Mouse (Mus musculus): ENCODE measurements around the gene Zc3h18. TPM values are rescaled to one million over a fixed set of nuclear protein-coding genes. Genes with fewer than 3 reads are reported as not detected.

Zc3h18 gene
- polyA plus RNA-seq, 1 experiment from 2014 or later, result 71.8 TPM

- Histone ChIP-seq H3K4me3 (replicated peaks) (no peak overlapping the region), H3K4me2 (peak overlapping the region; percentile 76), H3K9me3 (peaks cover 4% of the 10 kb centered on the region; the same call in 1 of the 2 replicates), H3K9ac (peak overlapping the region; percentile 64; the same call in 1 of the 2 replicates), H3K27ac (no peak overlapping the region), H3K36me3 (replicated peaks) (peaks cover 47% of the 10 kb centered on the region), H3K4me1 (peaks cover 18% of the 10 kb centered on the region), H3K27me3 (peaks cover 13% of the 10 kb centered on the region; the same call in 1 of the 2 replicates)
- no peak; the same call in 1 of the 2 replicates for ATAC-seq (ENCODE audit: low FRiP score)
- WGBS, result 74% methylated on average over 11 of the region's 11 CpGs
Measured at GRCm38 (mm10) chr8:122433269-122433905, 57.0 kb downstream of the Zc3h18 start.

- Histone ChIP-seq H3K27ac (no peak overlapping the region), H3K27me3 (peaks cover 13% of the 10 kb centered on the region; the same call in 1 of the 2 replicates), H3K36me3 (replicated peaks) (peaks cover 62% of the 10 kb centered on the region), H3K9ac (no peak overlapping the region), H3K4me2 (no peak overlapping the region), H3K9me3 (peaks cover 4% of the 10 kb centered on the region; the same call in 1 of the 2 replicates), H3K4me3 (replicated peaks) (no peak overlapping the region), H3K4me1 (peaks cover 18% of the 10 kb centered on the region)
- 89% methylated on average over 6 of the region's 6 CpGs for WGBS
- no peak for ATAC-seq (ENCODE audit: low FRiP score)
Measured at GRCm38 (mm10) chr8:122435375-122435774, 59.0 kb downstream of the Zc3h18 start.

- H3K4me2 ChIP-seq, result no peak overlapping the region
- peaks cover 62% of the 10 kb centered on the region for H3K36me3 ChIP-seq (replicated peaks)
- H3K27ac ChIP-seq, result no peak overlapping the region
- no peak for ATAC-seq (ENCODE audit: low FRiP score)
- no peak overlapping the region for H3K9ac ChIP-seq
- H3K9me3 ChIP-seq, result peaks cover 4% of the 10 kb centered on the region; the same call in 1 of the 2 replicates
- H3K4me3 ChIP-seq (replicated peaks), result no peak overlapping the region
- H3K27me3 ChIP-seq, result peaks cover 13% of the 10 kb centered on the region; the same call in 1 of the 2 replicates
- H3K4me1 ChIP-seq, result peaks cover 18% of the 10 kb centered on the region
- WGBS, result 96% methylated on average over 9 of the region's 9 CpGs
Measured at GRCm38 (mm10) chr8:122436146-122436545, 59.7 kb downstream of the Zc3h18 start.

- H3K27ac ChIP-seq, result no peak overlapping the region
- no peak for ATAC-seq (ENCODE audit: low FRiP score)
- H3K4me2 ChIP-seq, result no peak overlapping the region
- WGBS, result 93% methylated on average over 20 of the region's 20 CpGs
- H3K9me3 ChIP-seq, result peaks cover 4% of the 10 kb centered on the region; the same call in 1 of the 2 replicates
- H3K4me3 ChIP-seq (replicated peaks), result no peak overlapping the region
- H3K4me1 ChIP-seq, result peaks cover 17% of the 10 kb centered on the region
- no peak overlapping the region for H3K9ac ChIP-seq
- peaks cover 62% of the 10 kb centered on the region for H3K36me3 ChIP-seq (replicated peaks)
- peaks cover 11% of the 10 kb centered on the region; the same call in 1 of the 2 replicates for H3K27me3 ChIP-seq
Measured at GRCm38 (mm10) chr8:122436586-122437125, 60.2 kb downstream of the Zc3h18 start.

- peaks cover 62% of the 10 kb centered on the region for H3K36me3 ChIP-seq (replicated peaks)
Measured at GRCm38 (mm10) chr8:122437708-122438331, 61.4 kb downstream of the Zc3h18 start.

GRCm38 (mm10) chr8:122439336-122439735 lies 62.9 kb downstream of the Zc3h18 start:
- ATAC-seq (ENCODE audit: low FRiP score), result no peak
- Histone ChIP-seq H3K4me3 (replicated peaks) (no peak overlapping the region), H3K4me1 (peaks cover 13% of the 10 kb centered on the region), H3K27ac (no peak overlapping the region), H3K9ac (no peak overlapping the region), H3K36me3 (replicated peaks) (peaks cover 54% of the 10 kb centered on the region), H3K9me3 (peaks cover 4% of the 10 kb centered on the region; the same call in 1 of the 2 replicates), H3K27me3 (no peaks in the 10 kb centered on the region), H3K4me2 (no peak overlapping the region)
- WGBS, result 96% methylated on average over 16 of the region's 16 CpGs

More at GRCm38 (mm10) chr8:122437708-122438331, 61.4 kb downstream of the Zc3h18 start:
- Histone ChIP-seq H3K9ac (no peak overlapping the region), H3K4me1 (peaks cover 16% of the 10 kb centered on the region), H3K4me2 (no peak overlapping the region), H3K27ac (0 out of 2 replicates have a peak overlapping the region, but pooled peaks have one; percentile 5), H3K9me3 (peaks cover 4% of the 10 kb centered on the region; the same call in 1 of the 2 replicates), H3K27me3 (peaks cover 1% of the 10 kb centered on the region; the same call in 1 of the 2 replicates), H3K4me3 (replicated peaks) (no peak overlapping the region)
- 93% methylated on average over 13 of the region's 13 CpGs for WGBS
- ATAC-seq (ENCODE audit: low FRiP score), result no peak

GRCm38 (mm10) chr8:122441326-122441725 lies 64.9 kb downstream of the Zc3h18 start:
- Histone ChIP-seq H3K9me3 (no peaks in the 10 kb centered on the region), H3K9ac (no peak overlapping the region), H3K4me2 (no peak overlapping the region), H3K27me3 (no peaks in the 10 kb centered on the region), H3K4me1 (peaks cover 31% of the 10 kb centered on the region), H3K4me3 (replicated peaks) (no peak overlapping the region), H3K27ac (no peak overlapping the region), H3K36me3 (replicated peaks) (peaks cover 37% of the 10 kb centered on the region)
- WGBS, result 100% methylated on average over 1 of the region's 1 CpGs
- no peak for ATAC-seq (ENCODE audit: low FRiP score)

GRCm38 (mm10) chr8:122442356-122442755 lies 65.9 kb downstream of the Zc3h18 start:
- ATAC-seq (ENCODE audit: low FRiP score), result no peak
- 20% methylated on average over 7 of the region's 7 CpGs for WGBS
- peak overlapping the region; percentile 72 for H3K9ac ChIP-seq

GRCm38 (mm10) chr8:122442781-122443180 lies 66.4 kb downstream of the Zc3h18 start:
- H3K4me2 ChIP-seq, result peak overlapping the region; percentile 93
- peak overlapping the region; percentile 79 for H3K27ac ChIP-seq
- peaks cover 22% of the 10 kb centered on the region for H3K36me3 ChIP-seq (replicated peaks)
- H3K4me1 ChIP-seq, result peaks cover 31% of the 10 kb centered on the region
- ATAC-seq (ENCODE audit: low FRiP score), result peak; percentile 25
- WGBS, result under 1% methylated on average over 12 of the region's 12 CpGs
- peak overlapping the region; percentile 63 for H3K4me3 ChIP-seq (replicated peaks)
- H3K9ac ChIP-seq, result peak overlapping the region; percentile 72
- H3K27me3 ChIP-seq, result 0 out of 2 replicates have a peak, but pooled peaks cover 9% of the 10 kb centered on the region
- H3K9me3 ChIP-seq, result no peaks in the 10 kb centered on the region

More at GRCm38 (mm10) chr8:122442356-122442755, 65.9 kb downstream of the Zc3h18 start:
- Histone ChIP-seq H3K4me1 (peaks cover 31% of the 10 kb centered on the region), H3K27me3 (0 out of 2 replicates have a peak, but pooled peaks cover 6% of the 10 kb centered on the region), H3K27ac (peak overlapping the region; percentile 79), H3K36me3 (replicated peaks) (peaks cover 26% of the 10 kb centered on the region), H3K4me2 (peak overlapping the region; percentile 93), H3K4me3 (replicated peaks) (peak overlapping the region; percentile 63), H3K9me3 (no peaks in the 10 kb centered on the region)

GRCm38 (mm10) chr8:122443262-122444006 lies 67.0 kb downstream of the Zc3h18 start, which contains the start of gene Mvd:
Mvd (minus strand) TSS chr8:122443422.
- H3K4me1 ChIP-seq, result peaks cover 31% of the 10 kb centered on the region
- peak within 1 kb of the TSS; percentile 99 for H3K27ac ChIP-seq
- 0 out of 2 replicates have a peak, but pooled peaks cover 11% of the 10 kb centered on the region for H3K27me3 ChIP-seq
- peak within 1 kb of the TSS; percentile 81 for H3K9ac ChIP-seq
- peak within 1 kb of the TSS; percentile 63 for H3K4me3 ChIP-seq (replicated peaks)
- peaks cover 15% of the 10 kb centered on the region for H3K36me3 ChIP-seq (replicated peaks)
- H3K4me2 ChIP-seq, result peak within 1 kb of the TSS; percentile 93
- ATAC-seq (ENCODE audit: low FRiP score), result peak; percentile 98
- under 1% methylated on average over 47 of the region's 47 CpGs for WGBS
- H3K9me3 ChIP-seq, result no peaks in the 10 kb centered on the region

GRCm38 (mm10) chr8:122444058-122444748 lies 67.8 kb downstream of the Zc3h18 start:
- H3K27ac ChIP-seq, result peak overlapping the region; percentile 99
- peaks cover 10% of the 10 kb centered on the region for H3K36me3 ChIP-seq (replicated peaks)
- peaks cover 31% of the 10 kb centered on the region for H3K4me1 ChIP-seq
- H3K27me3 ChIP-seq, result 0 out of 2 replicates have a peak, but pooled peaks cover 11% of the 10 kb centered on the region
- peak; percentile 54 for ATAC-seq (ENCODE audit: low FRiP score)
- H3K9me3 ChIP-seq, result no peaks in the 10 kb centered on the region
- 20% methylated on average over 19 of the region's 19 CpGs for WGBS
- H3K4me2 ChIP-seq, result peak overlapping the region; percentile 68
- H3K9ac ChIP-seq, result peak overlapping the region; percentile 81
- peak overlapping the region; percentile 63 for H3K4me3 ChIP-seq (replicated peaks)

Data from forebrain, embryonic 12.5 days (tissue).